Mouse (Mus musculus): ENCODE measurements at regions not wholly inside any gene's neighbourhood (a gene's known extent, or its start where the extent isn't known, plus 50 kb on each side); places are given as distances from the start of the nearest gene placed in this dataset.

GRCm38 (mm10) chr5:39000643-39001042, 124.0 kb upstream of the Clnk start:
- no peak for TF ChIP-seq CTCF (conservative IDR thresholded peaks at IDR 0.05 in 1 of 2, IDR thresholded peaks at IDR 0.05 in 1 of 2; ENCODE audit: low read depth in 2 of 2, low read length in 2 of 2)
- no peak for TF ChIP-seq EP300 (IDR thresholded peaks at IDR 0.05; ENCODE audit: low read length)
- TF ChIP-seq POLR2A (IDR thresholded peaks at IDR 0.05; ENCODE audit: low read depth, low read length), result no peak
- TF ChIP-seq USF2 (conservative IDR thresholded peaks at IDR 0.05; ENCODE audit: low read depth, low read length), result no peak
- TF ChIP-seq ETS1 (conservative IDR thresholded peaks at IDR 0.05; ENCODE audit: low read depth, low read length), result no peak
- TF ChIP-seq GABPA (IDR thresholded peaks at IDR 0.05; ENCODE audit: insufficient replicate concordance, low read depth, low read length), result no peak
- no peak for TF ChIP-seq ZC3H11A (IDR thresholded peaks at IDR 0.05; ENCODE audit: low read depth, low read length)
- TF ChIP-seq JUN (IDR thresholded peaks at IDR 0.05; ENCODE audit: insufficient read depth, low read depth, low read length), result no peak
- TF ChIP-seq TCF12 (IDR thresholded peaks at IDR 0.05; ENCODE audit: low read depth, low read length), result no peak
- TF ChIP-seq RAD21 (IDR thresholded peaks at IDR 0.05; ENCODE audit: low read depth, low read length), result no peak
- no peak for TF ChIP-seq MAX (IDR thresholded peaks at IDR 0.05; ENCODE audit: low read length)
- no peak for TF ChIP-seq E2F4 (IDR thresholded peaks at IDR 0.05; ENCODE audit: insufficient replicate concordance, low read depth, low read length)
- TF ChIP-seq CHD2 (IDR thresholded peaks at IDR 0.05; ENCODE audit: low read length), result no peak
